Mouse (Mus musculus): ENCODE results near the gene Itgb3. TPM values are rescaled to one million over a fixed set of nuclear protein-coding genes. Genes with fewer than 3 reads are reported as not detected.

Itgb3 gene
- polyA plus RNA-seq, 1 experiment = not detected

GRCm38 (mm10) chr11:104580606-104581005 is 27.2 kb upstream of the Itgb3 start:
- H3K4me1 ChIP-seq (ENCODE audit: control insufficient read depth, insufficient read depth, low read length) = no peaks in the 10 kb centered on the region
- no peak for TF ChIP-seq POLR2A (IDR thresholded peaks at IDR 0.05; ENCODE audit: insufficient read depth, low read depth, low read length)
- no peak for TF ChIP-seq CTCF (IDR thresholded peaks at IDR 0.05; ENCODE audit: insufficient read depth, low read depth, low read length)
- H3K4me3 ChIP-seq (ENCODE audit: insufficient read depth, low read depth, low read length) = no peak overlapping the region
- no peak overlapping the region for H3K27ac ChIP-seq (ENCODE audit: insufficient read depth, low read depth, low read length)
- 94% methylated on average over 5 of the region's 5 CpGs for WGBS

DNA sequence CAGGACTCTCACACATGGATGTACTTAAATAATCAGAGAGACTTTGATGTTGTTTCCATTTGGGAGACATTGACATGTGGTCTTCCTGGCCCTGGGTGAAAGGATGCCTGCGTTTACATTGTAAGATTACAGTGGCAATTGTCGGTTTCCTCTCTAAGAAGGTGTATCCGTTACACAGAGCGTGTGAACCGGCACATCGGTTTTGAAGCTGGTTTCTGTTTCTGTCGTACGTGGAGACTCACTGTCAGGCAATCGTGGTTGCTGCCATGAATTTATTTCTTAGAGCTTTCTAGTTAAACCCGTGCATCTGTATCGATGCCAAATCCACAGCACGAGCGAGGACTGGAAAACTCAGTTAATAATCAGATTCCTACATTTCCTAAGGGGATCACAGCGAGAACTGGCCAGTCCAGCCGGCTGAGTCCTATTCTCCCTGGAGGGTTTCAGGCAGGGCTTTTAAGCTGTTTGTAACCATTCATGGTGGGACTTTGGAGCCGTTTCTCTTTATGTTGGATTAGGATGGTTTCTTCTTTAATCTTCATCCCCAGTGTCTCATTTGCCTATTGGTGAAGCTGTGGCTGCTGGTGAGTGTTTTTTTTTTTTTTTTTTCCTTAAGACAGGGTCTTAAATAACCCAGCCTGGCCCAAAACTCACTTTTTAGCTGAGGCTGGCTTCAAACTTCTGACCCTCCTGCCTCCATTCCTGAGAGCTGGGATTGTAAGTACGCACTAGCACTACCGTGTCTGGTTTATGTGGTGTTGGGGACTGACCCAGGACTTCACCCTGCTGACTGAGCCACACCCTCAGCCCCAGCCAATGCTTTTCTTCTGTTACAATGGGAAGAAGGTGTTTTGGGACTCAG is 26.1 kb upstream of the Itgb3 start:
- Histone ChIP-seq H3K4me1 (ENCODE audit: control insufficient read depth, insufficient read depth, low read length) (no peaks in the 10 kb centered on the region), H3K4me3 (ENCODE audit: insufficient read depth, low read depth, low read length) (no peak overlapping the region), H3K27ac (ENCODE audit: insufficient read depth, low read depth, low read length) (no peak overlapping the region)
- 44% methylated on average over 18 of the region's 18 CpGs for WGBS
- no peak for TF ChIP-seq CTCF (IDR thresholded peaks at IDR 0.05; ENCODE audit: insufficient read depth, low read depth, low read length)
- no peak for TF ChIP-seq POLR2A (IDR thresholded peaks at IDR 0.05; ENCODE audit: insufficient read depth, low read depth, low read length)

DNA sequence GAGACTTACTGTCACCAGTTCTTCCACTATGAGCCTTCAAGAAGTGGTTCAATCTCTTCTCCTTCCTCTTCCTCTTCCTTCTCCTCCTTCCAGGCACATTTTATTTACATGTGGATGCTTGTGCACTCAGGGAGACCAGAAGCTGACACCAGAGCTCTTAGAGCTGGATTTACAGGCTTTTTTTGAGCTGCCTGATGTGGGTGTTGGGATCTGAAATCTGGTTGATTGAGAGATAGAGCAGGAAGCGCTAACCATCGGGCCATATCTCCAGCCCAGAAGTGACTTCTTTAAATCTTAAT is 25.5 kb upstream of the Itgb3 start:
- H3K4me1 ChIP-seq (ENCODE audit: control insufficient read depth, insufficient read depth, low read length) = no peaks in the 10 kb centered on the region

GRCm38 (mm10) chr11:104582630-104583364 is 25.0 kb upstream of the Itgb3 start:
- WGBS = 71% methylated on average over 13 of the region's 13 CpGs
- Histone ChIP-seq H3K4me3 (ENCODE audit: insufficient read depth, low read depth, low read length) (no peak overlapping the region), H3K4me1 (ENCODE audit: control insufficient read depth, insufficient read depth, low read length) (no peaks in the 10 kb centered on the region), H3K27ac (ENCODE audit: insufficient read depth, low read depth, low read length) (no peak overlapping the region)
- no peak for TF ChIP-seq CTCF (IDR thresholded peaks at IDR 0.05; ENCODE audit: insufficient read depth, low read depth, low read length)
- TF ChIP-seq POLR2A (IDR thresholded peaks at IDR 0.05; ENCODE audit: insufficient read depth, low read depth, low read length) = no peak

More for the DNA sequence above, 25.5 kb upstream of the Itgb3 start:
- Histone ChIP-seq H3K4me3 (ENCODE audit: insufficient read depth, low read depth, low read length) (no peak overlapping the region), H3K27ac (ENCODE audit: insufficient read depth, low read depth, low read length) (no peak overlapping the region)
- WGBS = 90% methylated on average over 2 of the region's 2 CpGs
- TF ChIP-seq CTCF (IDR thresholded peaks at IDR 0.05; ENCODE audit: insufficient read depth, low read depth, low read length) (no peak), POLR2A (IDR thresholded peaks at IDR 0.05; ENCODE audit: insufficient read depth, low read depth, low read length) (no peak)

GRCm38 (mm10) chr11:104585495-104585894 is 22.3 kb upstream of the Itgb3 start:
- no peak overlapping the region for H3K4me3 ChIP-seq (ENCODE audit: insufficient read depth, low read depth, low read length)
- WGBS = 85% methylated on average over 5 of the region's 5 CpGs
- H3K4me1 ChIP-seq (ENCODE audit: control insufficient read depth, insufficient read depth, low read length) = no peaks in the 10 kb centered on the region
- no peak overlapping the region for H3K27ac ChIP-seq (ENCODE audit: insufficient read depth, low read depth, low read length)
- TF ChIP-seq CTCF (IDR thresholded peaks at IDR 0.05; ENCODE audit: insufficient read depth, low read depth, low read length) (no peak), POLR2A (IDR thresholded peaks at IDR 0.05; ENCODE audit: insufficient read depth, low read depth, low read length) (no peak)

GRCm38 (mm10) chr11:104587904-104588303 is 19.9 kb upstream of the Itgb3 start:
- TF ChIP-seq CTCF (IDR thresholded peaks at IDR 0.05; ENCODE audit: insufficient read depth, low read depth, low read length) (no peak), POLR2A (IDR thresholded peaks at IDR 0.05; ENCODE audit: insufficient read depth, low read depth, low read length) (no peak)
- Histone ChIP-seq H3K27ac (ENCODE audit: insufficient read depth, low read depth, low read length) (no peak overlapping the region), H3K4me1 (ENCODE audit: control insufficient read depth, insufficient read depth, low read length) (no peaks in the 10 kb centered on the region), H3K4me3 (ENCODE audit: insufficient read depth, low read depth, low read length) (no peak overlapping the region)
- 94% methylated on average over 9 of the region's 9 CpGs for WGBS

- TF ChIP-seq CTCF (IDR thresholded peaks at IDR 0.05; ENCODE audit: insufficient read depth, low read depth, low read length) (no peak), POLR2A (IDR thresholded peaks at IDR 0.05; ENCODE audit: insufficient read depth, low read depth, low read length) (no peak)
- 99% methylated on average over 2 of the region's 2 CpGs for WGBS
- Histone ChIP-seq H3K4me1 (ENCODE audit: control insufficient read depth, insufficient read depth, low read length) (no peaks in the 10 kb centered on the region), H3K27ac (ENCODE audit: insufficient read depth, low read depth, low read length) (no peak overlapping the region), H3K4me3 (ENCODE audit: insufficient read depth, low read depth, low read length) (no peak overlapping the region)
Measured at GRCm38 (mm10) chr11:104588513-104588912, 19.3 kb upstream of the Itgb3 start.

DNA sequence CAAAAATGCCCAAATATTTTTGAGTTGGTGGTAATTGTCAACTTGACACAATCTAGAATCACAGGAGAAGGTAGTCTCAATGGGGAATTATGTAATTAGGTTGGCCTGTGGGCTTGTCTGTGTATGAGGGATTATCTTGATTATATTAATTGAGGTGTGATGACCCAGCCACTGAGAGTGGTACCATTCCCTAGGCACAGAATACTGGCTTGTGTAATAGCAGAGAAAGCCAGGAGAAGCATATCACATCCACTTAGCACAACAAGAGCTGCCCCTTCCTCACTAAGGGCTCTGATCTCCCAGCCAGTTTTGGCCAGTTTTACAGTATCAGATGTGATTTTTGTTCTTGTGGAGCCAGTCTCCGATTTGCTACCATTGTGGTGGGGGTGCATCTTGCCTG is 18.2 kb upstream of the Itgb3 start:
- WGBS = 65% methylated on average over 1 of the region's 1 CpGs
- Histone ChIP-seq H3K27ac (ENCODE audit: insufficient read depth, low read depth, low read length) (no peak overlapping the region), H3K4me3 (ENCODE audit: insufficient read depth, low read depth, low read length) (no peak overlapping the region), H3K4me1 (ENCODE audit: control insufficient read depth, insufficient read depth, low read length) (no peaks in the 10 kb centered on the region)
- TF ChIP-seq POLR2A (IDR thresholded peaks at IDR 0.05; ENCODE audit: insufficient read depth, low read depth, low read length) = no peak
- TF ChIP-seq CTCF (IDR thresholded peaks at IDR 0.05; ENCODE audit: insufficient read depth, low read depth, low read length) = no peak

DNA sequence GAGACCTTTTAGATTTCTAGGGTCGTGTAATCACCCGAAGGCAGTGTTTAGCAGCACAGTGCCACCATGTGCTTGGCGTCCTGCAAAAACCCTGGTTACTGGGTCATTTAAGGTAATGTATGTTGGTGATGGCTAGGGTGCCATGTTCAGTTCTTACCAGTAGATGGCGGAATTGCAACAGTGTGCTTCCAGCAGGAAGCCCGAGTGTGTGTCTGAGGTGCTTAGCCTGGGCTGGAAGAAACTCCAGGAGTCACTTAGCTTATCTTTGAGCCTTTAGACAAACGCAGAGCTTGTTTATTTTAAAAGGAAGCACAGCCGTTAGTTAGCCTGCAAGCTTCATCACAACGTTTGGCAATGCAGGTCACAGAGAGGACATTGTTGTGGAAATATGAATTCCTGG is 17.7 kb upstream of the Itgb3 start:
- no peak overlapping the region for H3K27ac ChIP-seq (ENCODE audit: insufficient read depth, low read depth, low read length)
- H3K4me3 ChIP-seq (ENCODE audit: insufficient read depth, low read depth, low read length) = no peak overlapping the region
- no peaks in the 10 kb centered on the region for H3K4me1 ChIP-seq (ENCODE audit: control insufficient read depth, insufficient read depth, low read length)
- WGBS = 1% methylated on average over 8 of the region's 8 CpGs
- TF ChIP-seq CTCF (IDR thresholded peaks at IDR 0.05; ENCODE audit: insufficient read depth, low read depth, low read length) (no peak), POLR2A (IDR thresholded peaks at IDR 0.05; ENCODE audit: insufficient read depth, low read depth, low read length) (no peak)
